Mouse (Mus musculus): ENCODE results near the gene Cnih3. TPM values are rescaled to one million over a fixed set of nuclear protein-coding genes. Genes with fewer than 3 reads are reported as not detected.

Gene Cnih3
- polyA plus RNA-seq (2014; fragmentation: Nextera tagmentation; extraction: Ambion mirVana): 2.1 TPM in 2 replicates

- Histone ChIP-seq H3K27ac (ENCODE audit: low read depth, low read length) (no peak within 1 kb of the TSS), H3K4me1 (ENCODE audit: control insufficient read depth, insufficient read depth, low read length) (peaks cover 11% of the 10 kb centered on the region), H3K4me3 (ENCODE audit: low read depth, low read length) (peak within 1 kb of the TSS; percentile 52), H3K27me3 (ENCODE audit: control insufficient read depth, insufficient read depth, low read length) (peaks cover 36% of the 10 kb centered on the region), H3K4me2 (ENCODE audit: low read depth) (peak within 1 kb of the TSS; percentile 99), H3K36me3 (ENCODE audit: control insufficient read depth, insufficient read depth, low read length) (no peaks in the 10 kb centered on the region), H3K9ac (ENCODE audit: low read length) (peak within 1 kb of the TSS; percentile 65), H3K9me3 (ENCODE audit: control insufficient read depth, low read length) (no peaks in the 10 kb centered on the region)
- peak; percentile 83 for ATAC-seq (ENCODE audit: insufficient read depth, low FRiP score, low TSS enrichment)
- peak; percentile 75 for DNase-seq (ENCODE audit: low spot score)
- WGBS: under 1% methylated on average over 68 of the region's 78 CpGs
These were observed at the start of gene Cnih3 for GRCm38 (mm10) chr1:181352367-181353199. Cnih3 (plus strand) TSS chr1:181352628.

- Histone ChIP-seq H3K27ac (ENCODE audit: low read depth, low read length) (no peak overlapping the region), H3K4me3 (ENCODE audit: low read depth, low read length) (no peak overlapping the region), H3K9ac (ENCODE audit: low read length) (no peak overlapping the region), H3K4me1 (ENCODE audit: control insufficient read depth, insufficient read depth, low read length) (no peaks in the 10 kb centered on the region), H3K36me3 (ENCODE audit: control insufficient read depth, insufficient read depth, low read length) (no peaks in the 10 kb centered on the region), H3K9me3 (ENCODE audit: control insufficient read depth, low read length) (no peaks in the 10 kb centered on the region), H3K4me2 (ENCODE audit: low read depth) (no peak overlapping the region), H3K27me3 (ENCODE audit: control insufficient read depth, insufficient read depth, low read length) (no peaks in the 10 kb centered on the region)
- no peak for DNase-seq (ENCODE audit: low spot score)
- ATAC-seq (ENCODE audit: insufficient read depth, low FRiP score, low TSS enrichment): no peak
- 81% methylated on average over 3 of the region's 3 CpGs for WGBS
These were observed 44.4 kb upstream of the Cnih3 start for GRCm38 (mm10) chr1:181307981-181308380.

GRCm38 (mm10) chr1:181310712-181311111 is 41.7 kb upstream of the Cnih3 start:
- no peak for DNase-seq (ENCODE audit: low spot score)
- WGBS: 90% methylated on average over 5 of the region's 5 CpGs
- no peaks in the 10 kb centered on the region for H3K27me3 ChIP-seq (ENCODE audit: control insufficient read depth, insufficient read depth, low read length)
- H3K9me3 ChIP-seq (ENCODE audit: control insufficient read depth, low read length): no peaks in the 10 kb centered on the region
- H3K4me2 ChIP-seq (ENCODE audit: low read depth): no peak overlapping the region
- H3K4me1 ChIP-seq (ENCODE audit: control insufficient read depth, insufficient read depth, low read length): no peaks in the 10 kb centered on the region
- H3K9ac ChIP-seq (ENCODE audit: low read length): no peak overlapping the region
- no peaks in the 10 kb centered on the region for H3K36me3 ChIP-seq (ENCODE audit: control insufficient read depth, insufficient read depth, low read length)
- no peak overlapping the region for H3K4me3 ChIP-seq (ENCODE audit: low read depth, low read length)
- no peak for ATAC-seq (ENCODE audit: insufficient read depth, low FRiP score, low TSS enrichment)
- H3K27ac ChIP-seq (ENCODE audit: low read depth, low read length): no peak overlapping the region

GRCm38 (mm10) chr1:181312115-181313045 is 40.0 kb upstream of the Cnih3 start:
- H3K27me3 ChIP-seq (ENCODE audit: control insufficient read depth, insufficient read depth, low read length): no peaks in the 10 kb centered on the region
- H3K27ac ChIP-seq (ENCODE audit: low read depth, low read length): no peak overlapping the region
- no peak overlapping the region for H3K4me2 ChIP-seq (ENCODE audit: low read depth)
- ATAC-seq (ENCODE audit: insufficient read depth, low FRiP score, low TSS enrichment): no peak
- DNase-seq (ENCODE audit: low spot score): no peak
- no peak overlapping the region for H3K9ac ChIP-seq (ENCODE audit: low read length)
- 94% methylated on average over 15 of the region's 15 CpGs for WGBS
- no peaks in the 10 kb centered on the region for H3K36me3 ChIP-seq (ENCODE audit: control insufficient read depth, insufficient read depth, low read length)
- H3K4me1 ChIP-seq (ENCODE audit: control insufficient read depth, insufficient read depth, low read length): no peaks in the 10 kb centered on the region
- no peak overlapping the region for H3K4me3 ChIP-seq (ENCODE audit: low read depth, low read length)
- no peaks in the 10 kb centered on the region for H3K9me3 ChIP-seq (ENCODE audit: control insufficient read depth, low read length)

- WGBS: 89% methylated on average over 8 of the region's 8 CpGs
- no peak for ATAC-seq (ENCODE audit: insufficient read depth, low FRiP score, low TSS enrichment)
- no peaks in the 10 kb centered on the region for H3K27me3 ChIP-seq (ENCODE audit: control insufficient read depth, insufficient read depth, low read length)
These were observed 39.4 kb upstream of the Cnih3 start for GRCm38 (mm10) chr1:181313046-181313415.

GRCm38 (mm10) chr1:181314301-181314700 is 38.1 kb upstream of the Cnih3 start:
- H3K9ac ChIP-seq (ENCODE audit: low read length): no peak overlapping the region
- no peak overlapping the region for H3K4me2 ChIP-seq (ENCODE audit: low read depth)
- WGBS: 91% methylated on average over 10 of the region's 10 CpGs
- no peak for DNase-seq (ENCODE audit: low spot score)
- no peaks in the 10 kb centered on the region for H3K36me3 ChIP-seq (ENCODE audit: control insufficient read depth, insufficient read depth, low read length)
- no peak overlapping the region for H3K27ac ChIP-seq (ENCODE audit: low read depth, low read length)
- ATAC-seq (ENCODE audit: insufficient read depth, low FRiP score, low TSS enrichment): no peak
- no peak overlapping the region for H3K4me3 ChIP-seq (ENCODE audit: low read depth, low read length)
- H3K27me3 ChIP-seq (ENCODE audit: control insufficient read depth, insufficient read depth, low read length): no peaks in the 10 kb centered on the region
- H3K9me3 ChIP-seq (ENCODE audit: control insufficient read depth, low read length): no peaks in the 10 kb centered on the region
- no peaks in the 10 kb centered on the region for H3K4me1 ChIP-seq (ENCODE audit: control insufficient read depth, insufficient read depth, low read length)

More at GRCm38 (mm10) chr1:181313046-181313415, 39.4 kb upstream of the Cnih3 start:
- Histone ChIP-seq H3K27ac (ENCODE audit: low read depth, low read length) (no peak overlapping the region), H3K9ac (ENCODE audit: low read length) (no peak overlapping the region), H3K4me2 (ENCODE audit: low read depth) (no peak overlapping the region), H3K9me3 (ENCODE audit: control insufficient read depth, low read length) (no peaks in the 10 kb centered on the region), H3K4me1 (ENCODE audit: control insufficient read depth, insufficient read depth, low read length) (no peaks in the 10 kb centered on the region), H3K36me3 (ENCODE audit: control insufficient read depth, insufficient read depth, low read length) (no peaks in the 10 kb centered on the region), H3K4me3 (ENCODE audit: low read depth, low read length) (no peak overlapping the region)
- DNase-seq (ENCODE audit: low spot score): no peak

GRCm38 (mm10) chr1:181315350-181315749 is 37.1 kb upstream of the Cnih3 start:
- no peak for DNase-seq (ENCODE audit: low spot score)
- H3K4me1 ChIP-seq (ENCODE audit: control insufficient read depth, insufficient read depth, low read length): no peaks in the 10 kb centered on the region
- H3K4me3 ChIP-seq (ENCODE audit: low read depth, low read length): no peak overlapping the region
- no peaks in the 10 kb centered on the region for H3K9me3 ChIP-seq (ENCODE audit: control insufficient read depth, low read length)
- H3K27ac ChIP-seq (ENCODE audit: low read depth, low read length): no peak overlapping the region
- no peak overlapping the region for H3K9ac ChIP-seq (ENCODE audit: low read length)
- no peaks in the 10 kb centered on the region for H3K36me3 ChIP-seq (ENCODE audit: control insufficient read depth, insufficient read depth, low read length)
- ATAC-seq (ENCODE audit: insufficient read depth, low FRiP score, low TSS enrichment): no peak
- no peak overlapping the region for H3K4me2 ChIP-seq (ENCODE audit: low read depth)
- no peaks in the 10 kb centered on the region for H3K27me3 ChIP-seq (ENCODE audit: control insufficient read depth, insufficient read depth, low read length)
- 83% methylated on average over 3 of the region's 3 CpGs for WGBS

GRCm38 (mm10) chr1:181316571-181316970 is 35.9 kb upstream of the Cnih3 start:
- no peak for DNase-seq (ENCODE audit: low spot score)
- H3K27me3 ChIP-seq (ENCODE audit: control insufficient read depth, insufficient read depth, low read length): no peaks in the 10 kb centered on the region
- H3K4me2 ChIP-seq (ENCODE audit: low read depth): no peak overlapping the region
- H3K9me3 ChIP-seq (ENCODE audit: control insufficient read depth, low read length): no peaks in the 10 kb centered on the region
- no peaks in the 10 kb centered on the region for H3K36me3 ChIP-seq (ENCODE audit: control insufficient read depth, insufficient read depth, low read length)
- H3K9ac ChIP-seq (ENCODE audit: low read length): no peak overlapping the region
- H3K4me3 ChIP-seq (ENCODE audit: low read depth, low read length): no peak overlapping the region
- H3K4me1 ChIP-seq (ENCODE audit: control insufficient read depth, insufficient read depth, low read length): no peaks in the 10 kb centered on the region
- ATAC-seq (ENCODE audit: insufficient read depth, low FRiP score, low TSS enrichment): no peak
- WGBS: 82% methylated on average over 5 of the region's 5 CpGs
- H3K27ac ChIP-seq (ENCODE audit: low read depth, low read length): no peak overlapping the region
